Mouse (Mus musculus): Measurements from ENCODE around the gene Atf6. TPM values are rescaled to one million over a fixed set of nuclear protein-coding genes. Genes with fewer than 3 reads are reported as not detected.

Atf6 gene
- total RNA-seq, 2 experiments from 2014 or later, result 17.6 to 17.8 TPM

GRCm38 (mm10) chr1:170855056-170855760 lies 12.4 kb downstream of the Atf6 start:
- no peak for DNase-seq
- intact Hi-C loops (cut with DNase I; ENCODE audit: low total_unique reads), result no loop called here

DNA sequence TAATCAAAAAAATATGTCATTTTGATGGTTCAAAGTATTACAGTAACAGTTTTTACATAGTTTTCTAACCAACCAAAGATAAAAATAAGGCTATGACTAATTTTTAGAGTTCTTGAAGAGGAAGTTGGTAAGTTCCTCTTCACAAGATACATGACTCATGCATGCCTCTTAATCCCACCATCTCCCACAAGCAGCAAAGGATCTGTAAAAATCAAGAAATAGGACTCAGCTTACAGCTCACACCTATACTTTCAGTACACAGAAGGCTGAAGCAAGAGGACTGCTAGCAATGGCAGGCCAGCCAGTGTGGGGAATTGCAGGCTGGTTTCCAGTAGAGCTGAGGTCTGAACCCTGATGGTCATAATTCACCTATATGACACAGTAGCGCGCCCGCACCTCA lies 14.0 kb downstream of the Atf6 start:
- no peak for DNase-seq
- intact Hi-C loops (cut with DNase I; ENCODE audit: low total_unique reads), result no loop called here

- no peak for DNase-seq
- intact Hi-C loops (cut with DNase I; ENCODE audit: low total_unique reads), result no loop called here
Observed at GRCm38 (mm10) chr1:170850637-170851624, 16.6 kb downstream of the Atf6 start.

- intact Hi-C loops (cut with DNase I; ENCODE audit: low total_unique reads), result no loop called here
- DNase-seq, result no peak
Observed at GRCm38 (mm10) chr1:170850007-170850406, 17.6 kb downstream of the Atf6 start.

DNA sequence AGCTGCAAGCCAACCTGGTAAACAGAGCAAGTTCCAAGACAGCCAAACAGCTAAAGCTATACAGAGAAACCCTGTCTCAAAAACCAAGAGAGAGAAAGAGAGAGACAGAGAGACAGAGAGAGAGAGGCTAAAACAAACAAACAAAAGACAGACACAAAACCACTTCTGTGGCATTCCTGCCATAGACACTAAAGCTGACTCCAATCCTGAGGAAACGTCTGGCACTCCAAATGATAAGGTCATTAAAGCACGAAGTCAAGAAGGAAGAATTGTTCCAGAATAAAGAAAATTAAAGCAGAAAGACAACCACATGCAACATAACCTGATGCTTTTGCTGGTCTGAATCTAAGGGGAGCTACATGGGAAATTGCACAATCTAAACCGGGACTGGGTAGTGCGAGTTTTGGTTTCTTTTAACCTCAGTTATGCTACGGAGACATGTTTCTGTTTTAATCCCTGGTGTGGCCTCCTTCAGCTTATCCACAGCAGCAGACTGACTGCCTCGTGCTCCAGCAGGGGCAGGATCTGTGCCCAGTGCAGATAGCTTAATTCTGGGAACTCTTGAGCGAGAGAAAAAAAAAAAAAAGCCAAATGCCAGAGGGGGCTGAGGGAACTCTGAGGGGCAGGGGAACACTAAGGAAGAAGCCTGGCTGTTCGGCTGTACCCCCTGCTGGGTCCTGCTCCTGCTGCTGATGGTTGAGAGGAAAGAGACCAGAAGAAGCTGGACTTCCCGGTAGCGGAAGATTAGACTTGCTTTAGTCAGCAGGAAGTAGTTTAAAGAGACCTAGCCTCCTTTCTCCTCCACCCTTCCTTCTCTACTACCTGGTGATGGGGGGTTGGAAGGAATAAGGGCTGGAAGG lies 21.9 kb downstream of the Atf6 start:
- intact Hi-C loops (cut with DNase I; ENCODE audit: low total_unique reads), result no loop called here

DNA sequence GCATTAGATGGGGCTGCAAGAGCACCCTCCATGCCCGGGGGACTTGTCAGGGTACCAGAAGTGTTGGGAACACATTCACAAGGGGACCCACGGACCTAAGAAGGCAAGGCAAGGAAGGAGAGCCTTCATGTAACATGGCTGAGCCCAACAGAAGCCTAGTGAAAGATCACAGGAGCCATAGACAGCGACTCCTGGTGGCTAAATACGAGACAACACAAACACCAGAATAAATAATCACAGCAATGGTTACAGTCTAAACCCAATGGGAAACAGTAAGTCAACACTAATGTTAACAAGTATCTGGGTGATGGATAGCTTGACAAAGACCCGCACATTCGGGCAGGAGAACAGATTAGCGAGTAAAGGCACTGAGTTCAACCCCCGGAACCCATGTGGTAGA lies 23.2 kb downstream of the Atf6 start:
- no peak for DNase-seq

More for the DNA sequence above, 21.9 kb downstream of the Atf6 start:
- no peak for DNase-seq

GRCm38 (mm10) chr1:170839685-170840084 lies 27.9 kb downstream of the Atf6 start:
- DNase-seq, result no peak
- intact Hi-C loops (cut with DNase I; ENCODE audit: low total_unique reads), result loop anchor here (2.0 kb wide), 1 partner anchor 207 kb away; no protein-coding TSS in a partner anchor

More for the DNA sequence above, 23.2 kb downstream of the Atf6 start:
- intact Hi-C loops (cut with DNase I; ENCODE audit: low total_unique reads), result no loop called here

GRCm38 (mm10) chr1:170834756-170835155 lies 32.8 kb downstream of the Atf6 start:
- intact Hi-C loops (cut with DNase I; ENCODE audit: low total_unique reads), result no loop called here
- no peak for DNase-seq

DNA sequence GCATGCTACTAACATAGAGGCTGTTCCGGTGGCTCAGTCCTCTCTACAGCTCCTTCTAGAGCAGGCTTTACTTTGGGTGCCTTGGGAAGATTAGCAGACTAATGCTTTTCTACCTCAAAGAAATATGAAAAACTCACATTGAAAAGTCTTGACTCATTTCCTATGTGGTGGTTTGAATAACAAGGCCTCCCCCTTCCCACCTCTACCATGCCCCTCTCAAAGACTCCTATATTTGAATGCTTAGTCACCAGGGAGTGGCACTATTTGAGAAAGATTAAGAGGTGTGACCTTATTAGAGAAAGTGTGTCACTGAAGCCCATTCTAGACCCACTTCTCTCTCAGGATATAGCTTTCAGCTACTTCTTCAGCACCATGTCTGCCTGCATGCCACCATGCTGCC lies 37.8 kb downstream of the Atf6 start:
- intact Hi-C loops (cut with DNase I; ENCODE audit: low total_unique reads), result no loop called here
- DNase-seq, result no peak

GRCm38 (mm10) chr1:170829344-170829743 lies 38.2 kb downstream of the Atf6 start:
- DNase-seq, result no peak
- intact Hi-C loops (cut with DNase I; ENCODE audit: low total_unique reads), result no loop called here

DNA sequence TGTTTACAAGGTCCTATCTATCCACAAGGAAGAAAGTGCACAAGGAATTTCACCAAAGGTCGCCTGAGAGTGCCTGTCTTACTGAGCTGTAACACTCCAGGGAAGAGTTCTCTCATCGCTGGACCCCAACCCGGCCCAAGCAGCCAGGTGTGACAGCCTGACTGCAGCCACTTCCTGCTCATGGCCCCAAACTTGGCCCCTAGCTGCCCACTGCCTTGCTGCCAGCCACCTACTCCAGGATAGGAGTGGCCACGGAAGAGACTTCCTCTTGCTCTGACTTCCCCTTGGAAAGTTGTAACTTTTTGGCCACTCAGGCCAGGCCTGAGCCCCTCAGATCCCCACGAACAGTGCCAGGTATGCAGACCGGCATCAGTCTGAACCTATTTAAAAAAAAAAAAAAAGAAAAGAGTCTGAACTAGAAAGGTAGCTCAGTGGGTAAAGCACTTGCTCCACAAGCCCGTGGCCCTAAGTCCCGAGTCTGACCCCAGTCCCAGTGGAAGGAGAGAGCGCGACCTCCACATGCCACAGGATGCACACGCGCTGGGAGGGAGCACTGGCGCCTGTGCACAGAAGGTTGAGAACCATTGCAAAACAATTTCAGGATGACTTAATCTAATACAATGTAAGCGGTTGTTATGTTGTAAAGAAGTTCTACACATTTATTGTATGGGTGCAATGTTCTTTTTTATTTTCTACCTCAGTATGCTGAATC lies 47.3 kb downstream of the Atf6 start:
- intact Hi-C loops (cut with DNase I; ENCODE audit: low total_unique reads), result no loop called here
- no peak for DNase-seq

GRCm38 (mm10) chr1:170815287-170816004 lies 52.1 kb downstream of the Atf6 start:
- no peak for DNase-seq
- intact Hi-C loops (cut with DNase I; ENCODE audit: low total_unique reads), result no loop called here

DNA sequence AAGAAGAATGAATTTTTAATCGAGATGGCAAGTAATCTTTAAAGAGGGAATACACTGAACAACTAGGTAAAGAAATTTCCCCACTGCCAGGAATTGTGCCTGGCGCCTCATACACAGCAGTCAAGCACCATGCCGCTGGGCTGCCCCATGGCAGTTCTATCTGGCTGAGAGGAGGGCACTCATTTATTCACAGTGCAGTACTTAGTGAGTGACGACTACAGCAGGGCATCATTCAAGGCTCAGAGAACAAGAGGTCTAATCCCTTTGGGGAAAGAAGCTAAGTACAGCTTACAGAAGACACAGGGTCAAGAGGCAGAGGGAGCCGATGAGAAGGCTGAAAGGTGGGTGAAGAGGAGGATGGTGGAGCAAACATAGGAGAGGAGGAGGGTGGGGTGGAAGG lies 54.7 kb downstream of the Atf6 start:
- intact Hi-C loops (cut with DNase I; ENCODE audit: low total_unique reads), result no loop called here
- no peak for DNase-seq

GRCm38 (mm10) chr1:170807600-170808270 lies 59.8 kb downstream of the Atf6 start:
- intact Hi-C loops (cut with DNase I; ENCODE audit: low total_unique reads), result no loop called here
- no peak for DNase-seq

GRCm38 (mm10) chr1:170804721-170805120 lies 62.9 kb downstream of the Atf6 start:
- intact Hi-C loops (cut with DNase I; ENCODE audit: low total_unique reads), result no loop called here
- DNase-seq, result no peak

- intact Hi-C loops (cut with DNase I; ENCODE audit: low total_unique reads), result no loop called here
- DNase-seq, result no peak
Observed at GRCm38 (mm10) chr1:170802669-170803068, 64.9 kb downstream of the Atf6 start.

DNA sequence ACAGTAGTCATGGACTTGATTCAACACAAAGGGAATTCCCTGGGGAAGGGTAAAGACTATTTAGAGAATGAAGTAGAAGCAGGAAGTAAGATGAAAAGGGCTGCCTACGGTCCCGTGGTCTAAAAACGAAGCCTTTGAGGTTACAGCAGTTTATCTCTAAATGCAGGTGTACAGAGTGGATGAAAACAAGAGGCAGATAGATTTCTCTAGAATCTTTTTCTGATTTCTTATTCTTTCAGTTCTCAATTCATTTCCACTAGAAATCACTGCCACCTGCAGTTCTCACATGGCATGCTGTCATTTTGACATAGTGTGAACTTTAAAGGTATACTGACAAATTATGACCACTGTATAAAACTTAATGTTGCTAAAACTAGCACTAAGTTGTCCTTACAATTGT lies 66.9 kb downstream of the Atf6 start:
- intact Hi-C loops (cut with DNase I; ENCODE audit: low total_unique reads), result no loop called here
- no peak for DNase-seq
